Mouse (Mus musculus) embryonic fibroblast, embryonic 13.5 days (primary cell): ENCODE results near the gene Grap.

ENCODE experiments used
- CTCF ChIP-seq: IDR thresholded peaks from 2 replicates; pipeline ENCODE4 v1.5.1; 2011; ENCODE audit warnings: mild to moderate bottlenecking, control low read depth, low read length, moderate library complexity, borderline replicate concordance; ENCODE audit not compliant: insufficient read depth
- POLR2A ChIP-seq: IDR thresholded peaks from 2 replicates; pipeline ENCODE4 v1.6.1; 2011; ENCODE audit warnings: low read depth, mild to moderate bottlenecking, control low read depth, low read length, moderate library complexity

GRCm38 (mm10) chr11:61662189-61662588 lies 9.1 kb downstream of the Grap start:
- TF ChIP-seq CTCF, result no peak
- no peak for TF ChIP-seq POLR2A
